Mouse (Mus musculus) neural tube, embryonic 15.5 days (tissue): Measurements from ENCODE around the gene Gm49510. TPM values are rescaled to one million over a fixed set of nuclear protein-coding genes. Genes with fewer than 3 reads are reported as not detected.

Experiments
- ATAC-seq: fragments of 200-750 bp; cut with Nextera tagmentation; 2 replicates; pipeline ENCODE4 v1.8.0; 2017; ENCODE audit warnings: mild to moderate bottlenecking, moderate TSS enrichment, moderate library complexity; ENCODE audit not compliant: low FRiP score
- H3K27ac ChIP-seq: fragments of 300-500 bp; sonication (generic); replicated peaks from 2 replicates; pipeline ENCODE4 v1.5.1; 2015; ENCODE audit warnings: mild to moderate bottlenecking, inconsistent platforms
- H3K27me3 ChIP-seq: fragments of 300-500 bp; sonication (generic); replicated peaks from 2 replicates; pipeline ENCODE4 v1.6.1; 2015; ENCODE audit warnings: inconsistent platforms
- H3K36me3 ChIP-seq: fragments of 300-500 bp; sonication (generic); 2 replicates; pipeline ENCODE4 v1.6.1; 2015; ENCODE audit warnings: inconsistent platforms
- H3K4me1 ChIP-seq: fragments of 300-500 bp; sonication (generic); 2 replicates; pipeline ENCODE4 v1.6.1; 2015; ENCODE audit warnings: inconsistent platforms
- H3K4me2 ChIP-seq: fragments of 300-500 bp; sonication (generic); 2 replicates; pipeline ENCODE4 v1.6.1; 2015; ENCODE audit warnings: inconsistent platforms, mild to moderate bottlenecking, moderate library complexity
- H3K4me3 ChIP-seq: fragments of 300-500 bp; sonication (generic); replicated peaks from 2 replicates; pipeline ENCODE4 v1.5.1; 2015; ENCODE audit warnings: mild to moderate bottlenecking, inconsistent platforms
- H3K9ac ChIP-seq: fragments of 300-500 bp; sonication (generic); replicated peaks from 2 replicates; pipeline ENCODE4 v1.6.1; 2015; ENCODE audit warnings: mild to moderate bottlenecking, inconsistent platforms
- H3K9me3 ChIP-seq: fragments of 300-500 bp; sonication (generic); replicated peaks from 2 replicates; pipeline ENCODE4 v1.6.1; 2016; ENCODE audit warnings: inconsistent platforms
- WGBS: fragments of 180-500 bp; shearing (Covaris S2); methylation state at CpG from one replicate; pipeline ENCODE4 v1.1.7; 2015; ENCODE audit warnings: mixed read lengths; 5-methylcytosine and 5-hydroxymethylcytosine counted together
- polyA plus RNA-seq: library from polyadenylated mRNA; unstranded; fragments of >200 nt; fragmentation: Nextera tagmentation; extraction: Ambion mirVana; gene quantifications from 2 replicates; pipeline ENCODE4 v1.2.1, GENCODE M21; 2015

Gene Gm49510
- polyA plus RNA-seq, 1 experiment from 2014 or later: not detected

DNA sequence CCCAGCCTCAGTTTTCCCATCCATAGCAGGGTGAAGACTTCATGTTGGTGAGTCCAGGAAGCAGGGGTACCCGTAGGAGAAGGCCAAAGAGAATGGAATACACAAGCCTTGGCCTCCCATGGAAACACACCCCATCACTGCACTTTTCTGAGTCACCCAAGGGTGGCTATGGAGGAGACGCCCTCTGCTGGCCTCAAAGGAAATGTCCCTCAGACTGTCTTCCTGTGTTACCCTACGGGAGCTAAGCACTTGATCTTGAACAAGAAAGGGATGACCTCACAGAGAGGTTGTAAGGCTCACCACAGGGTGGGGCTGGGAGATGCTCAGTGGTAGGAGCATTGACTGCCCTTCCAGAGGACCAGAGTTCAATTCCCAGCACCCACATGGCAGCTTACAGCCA lies 32.1 kb downstream of the Gm49510 start:
- WGBS: 30% methylated on average over 3 of the region's 3 CpGs

DNA sequence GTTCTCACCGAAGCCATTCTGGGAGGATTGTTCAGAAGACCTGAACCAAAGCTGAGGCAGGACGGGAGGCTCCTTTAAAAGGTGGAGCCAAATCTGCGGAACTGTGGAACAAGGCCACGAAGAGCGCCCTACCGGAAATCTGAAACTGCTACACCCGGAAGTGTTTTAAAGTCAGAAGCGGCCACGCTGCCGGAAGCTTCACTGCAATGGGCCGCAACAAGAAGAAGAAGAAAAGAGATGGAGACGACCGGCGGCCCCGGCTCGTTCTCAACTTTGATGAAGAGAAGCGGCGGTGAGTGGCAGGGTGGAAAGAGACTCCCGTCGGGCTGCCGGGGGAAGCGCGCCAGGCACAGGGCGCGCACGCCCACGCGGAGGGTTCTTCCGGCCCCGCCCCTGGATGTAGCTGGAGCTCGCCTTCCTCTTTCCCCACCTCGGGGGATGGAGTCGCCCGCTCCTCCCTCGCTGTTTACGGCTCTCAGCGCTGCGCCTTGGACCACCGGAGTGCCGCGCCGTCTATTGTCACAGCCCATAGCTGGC lies 35.4 kb downstream of the Gm49510 start, which contains the start of gene Nol12:
Nol12 (plus strand) TSS at position 150 of the 537 bp plus-strand sequence.
- Histone ChIP-seq H3K4me1 (peaks cover 26% of the 10 kb centered on the region), H3K4me3 (peak within 1 kb of the TSS; percentile 76), H3K27me3 (no peaks in the 10 kb centered on the region), H3K4me2 (peak within 1 kb of the TSS; percentile 68), H3K27ac (peak within 1 kb of the TSS; percentile 87), H3K9ac (peak within 1 kb of the TSS; percentile 72), H3K36me3 (peaks cover 26% of the 10 kb centered on the region), H3K9me3 (no peaks in the 10 kb centered on the region)
- peak; percentile 92 for ATAC-seq
- under 1% methylated on average over 41 of the region's 42 CpGs for whole genome bisulfite sequencing

More for the DNA sequence above, 32.1 kb downstream of the Gm49510 start:
- no peak for ATAC-seq
- Histone ChIP-seq H3K4me3 (no peak overlapping the region), H3K4me1 (peaks cover 36% of the 10 kb centered on the region), H3K27me3 (0 out of 2 replicates have a peak, but pooled peaks cover 3% of the 10 kb centered on the region), H3K36me3 (no peaks in the 10 kb centered on the region), H3K9ac (no peak overlapping the region), H3K9me3 (no peaks in the 10 kb centered on the region), H3K27ac (no peak overlapping the region), H3K4me2 (no peak overlapping the region)

DNA sequence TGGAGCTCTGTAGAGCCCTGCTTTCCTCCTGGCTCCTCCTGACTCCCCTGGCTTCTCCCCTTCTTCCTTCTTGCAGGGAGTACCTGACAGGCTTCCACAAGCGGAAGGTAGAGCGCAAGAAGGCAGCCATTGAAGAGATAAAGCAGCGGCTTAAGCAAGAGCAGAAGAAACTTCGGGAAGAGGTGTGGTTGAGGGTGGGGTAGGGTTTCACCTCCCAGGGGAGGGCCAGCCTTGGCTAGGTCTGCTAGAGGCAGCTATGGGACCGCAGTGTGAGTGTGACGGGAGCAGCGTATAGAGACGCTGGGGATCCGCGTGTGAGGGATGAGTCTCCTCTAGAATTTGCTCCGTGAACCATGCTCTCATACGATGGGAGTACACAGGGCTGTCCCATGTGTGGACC lies 36.9 kb downstream of the Gm49510 start:
- no peak for ATAC-seq
- H3K27me3 ChIP-seq: no peaks in the 10 kb centered on the region

DNA sequence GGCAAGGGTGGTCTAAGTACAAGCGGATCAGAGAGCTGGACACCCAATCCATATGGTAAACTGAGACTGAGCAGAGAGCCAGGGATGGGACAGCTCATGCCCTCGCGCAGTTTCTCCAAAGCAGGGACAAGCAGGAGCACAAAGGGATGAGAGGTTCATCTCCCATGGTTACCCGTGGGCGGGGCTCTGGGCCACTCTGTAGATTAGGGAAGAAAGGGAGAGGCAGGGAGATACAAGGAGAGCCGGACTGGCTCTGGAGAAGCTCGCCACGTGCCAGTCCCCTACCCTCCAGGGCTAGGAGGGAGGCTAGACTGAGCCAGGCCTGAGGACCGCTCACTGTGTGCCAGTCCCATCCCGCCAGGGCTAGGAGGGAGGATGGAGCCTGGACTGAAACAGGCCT lies 37.8 kb downstream of the Gm49510 start:
- WGBS: 86% methylated on average over 10 of the region's 10 CpGs

More for the DNA sequence above, 36.9 kb downstream of the Gm49510 start:
- Histone ChIP-seq H3K9ac (no peak overlapping the region), H3K9me3 (no peaks in the 10 kb centered on the region), H3K4me2 (0 out of 2 replicates have a peak overlapping the region, but pooled peaks have one; percentile 68), H3K27ac (no peak overlapping the region), H3K36me3 (peaks cover 42% of the 10 kb centered on the region), H3K4me3 (no peak overlapping the region), H3K4me1 (peaks cover 26% of the 10 kb centered on the region)
- 91% methylated on average over 12 of the region's 12 CpGs for WGBS

DNA sequence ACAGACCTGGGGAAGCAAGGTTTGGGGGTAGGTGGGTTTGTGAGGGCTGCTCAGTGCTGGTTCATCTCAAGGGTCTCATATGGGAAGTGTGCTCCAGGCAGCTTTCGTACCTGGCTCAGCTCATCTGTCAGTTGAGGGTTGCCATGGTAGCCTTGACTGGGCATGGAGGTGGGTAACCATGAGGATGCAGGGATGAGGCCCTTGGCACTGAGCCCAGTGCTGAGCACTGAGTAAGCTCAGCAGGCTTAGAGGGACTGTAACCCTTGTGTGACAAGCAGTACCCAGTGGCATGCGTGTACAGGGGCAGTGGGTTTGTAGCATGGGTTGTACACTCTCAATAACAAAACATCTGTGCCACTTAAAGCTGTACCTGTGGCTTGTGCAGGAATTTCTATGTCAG lies 38.5 kb downstream of the Gm49510 start:
- Histone ChIP-seq H3K9me3 (no peaks in the 10 kb centered on the region), H3K27ac (no peak overlapping the region), H3K4me2 (no peak overlapping the region), H3K36me3 (peaks cover 48% of the 10 kb centered on the region), H3K4me3 (no peak overlapping the region), H3K4me1 (peaks cover 30% of the 10 kb centered on the region), H3K9ac (no peak overlapping the region; the same call in 1 of the 2 replicates), H3K27me3 (no peaks in the 10 kb centered on the region)
- WGBS: 72% methylated on average over 2 of the region's 2 CpGs
- ATAC-seq: no peak

More for the DNA sequence above, 37.8 kb downstream of the Gm49510 start:
- H3K4me3 ChIP-seq: no peak overlapping the region
- no peaks in the 10 kb centered on the region for H3K27me3 ChIP-seq
- no peak for ATAC-seq
- peak overlapping the region; percentile 20; the same call in 1 of the 2 replicates for H3K9ac ChIP-seq
- no peak overlapping the region for H3K4me2 ChIP-seq
- H3K36me3 ChIP-seq: peaks cover 48% of the 10 kb centered on the region
- H3K4me1 ChIP-seq: peaks cover 26% of the 10 kb centered on the region
- H3K9me3 ChIP-seq: no peaks in the 10 kb centered on the region
- H3K27ac ChIP-seq: no peak overlapping the region

DNA sequence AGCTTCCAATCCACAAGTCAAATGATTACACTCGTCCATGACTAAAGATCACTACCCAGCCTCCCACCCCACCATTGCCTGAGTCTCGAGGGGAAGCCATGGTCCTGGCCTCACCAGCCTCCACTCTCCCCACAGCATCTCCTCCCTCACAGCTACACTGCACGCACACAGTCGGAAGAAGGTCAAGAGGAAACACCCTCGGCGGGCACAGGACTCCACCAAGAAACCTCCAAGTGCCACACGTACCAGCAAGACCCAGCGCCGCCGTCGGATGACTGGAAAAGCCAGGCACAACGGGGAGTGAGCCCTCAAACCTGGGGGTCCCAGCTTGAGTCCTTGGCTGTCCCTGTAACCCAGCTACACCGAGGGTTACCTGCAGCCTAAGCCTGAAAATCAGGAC lies 40.9 kb downstream of the Gm49510 start:
- no peak overlapping the region for H3K9ac ChIP-seq
- peaks cover 27% of the 10 kb centered on the region for H3K4me1 ChIP-seq
- H3K4me3 ChIP-seq: no peak overlapping the region
- peaks cover 48% of the 10 kb centered on the region for H3K36me3 ChIP-seq
- 95% methylated on average over 13 of the region's 13 CpGs for WGBS
- no peak overlapping the region for H3K4me2 ChIP-seq
- no peaks in the 10 kb centered on the region for H3K9me3 ChIP-seq
- no peaks in the 10 kb centered on the region for H3K27me3 ChIP-seq
- H3K27ac ChIP-seq: no peak overlapping the region
- no peak for ATAC-seq

DNA sequence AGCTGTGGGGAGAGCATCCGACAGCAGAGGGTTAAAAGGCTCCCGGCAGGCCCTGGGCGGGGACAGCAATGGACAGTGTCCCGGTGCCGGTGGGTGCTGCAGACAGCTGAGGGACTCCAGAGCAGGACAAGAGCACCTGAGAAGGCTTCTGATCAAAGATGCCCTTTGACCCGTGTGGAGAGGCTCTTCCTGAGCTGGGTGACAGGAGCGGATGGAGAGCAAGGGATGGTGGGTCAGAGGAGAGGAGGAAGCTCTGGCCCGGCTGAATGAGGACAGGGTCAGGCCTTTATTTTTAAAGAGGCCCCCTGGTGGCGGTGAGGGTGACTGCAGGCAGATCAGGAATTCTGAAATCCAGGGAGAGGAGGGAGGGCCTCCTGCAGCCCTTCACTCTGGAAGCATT lies 43.2 kb downstream of the Gm49510 start:
- H3K4me3 ChIP-seq: peak overlapping the region; percentile 31
- H3K9ac ChIP-seq: peak overlapping the region; percentile 41; the same call in 1 of the 2 replicates
- peak overlapping the region; percentile 57 for H3K4me2 ChIP-seq
- H3K4me1 ChIP-seq: peaks cover 18% of the 10 kb centered on the region
- WGBS: 3% methylated on average over 9 of the region's 9 CpGs
- no peaks in the 10 kb centered on the region for H3K9me3 ChIP-seq
- 0 out of 2 replicates have a peak, but pooled peaks cover 3% of the 10 kb centered on the region for H3K27me3 ChIP-seq
- ATAC-seq: peak; percentile 40
- peaks cover 41% of the 10 kb centered on the region for H3K36me3 ChIP-seq
- peak overlapping the region; percentile 61; the same call in 1 of the 2 replicates for H3K27ac ChIP-seq

DNA sequence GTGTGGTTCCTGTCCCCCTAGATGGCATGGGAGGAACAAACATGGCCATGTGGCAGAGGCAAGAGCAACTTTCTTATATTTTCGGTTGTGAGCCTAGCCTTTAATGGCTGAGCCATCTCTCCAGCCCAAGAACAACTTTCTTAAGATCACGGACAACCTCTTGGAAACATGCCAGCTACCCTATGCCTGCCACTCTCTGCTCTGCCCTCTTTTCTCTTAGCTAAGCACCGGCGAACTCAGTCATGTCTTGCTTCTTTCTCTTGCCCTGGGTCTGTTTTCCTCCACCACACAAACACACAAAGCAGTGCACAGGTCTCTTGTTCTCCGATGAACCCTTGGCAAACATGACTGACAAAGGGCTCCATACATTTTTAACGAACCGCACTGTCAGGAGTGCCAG lies 46.8 kb downstream of the Gm49510 start:
- no peak overlapping the region for H3K27ac ChIP-seq
- 0 out of 2 replicates have a peak, but pooled peaks cover 3% of the 10 kb centered on the region for H3K27me3 ChIP-seq
- no peaks in the 10 kb centered on the region for H3K9me3 ChIP-seq
- H3K9ac ChIP-seq: no peak overlapping the region
- no peak overlapping the region for H3K4me2 ChIP-seq
- no peak overlapping the region for H3K4me3 ChIP-seq
- peaks cover 8% of the 10 kb centered on the region; the same call in 1 of the 2 replicates for H3K36me3 ChIP-seq
- peaks cover 31% of the 10 kb centered on the region for H3K4me1 ChIP-seq
- 75% methylated on average over 7 of the region's 7 CpGs for WGBS
- ATAC-seq: no peak

DNA sequence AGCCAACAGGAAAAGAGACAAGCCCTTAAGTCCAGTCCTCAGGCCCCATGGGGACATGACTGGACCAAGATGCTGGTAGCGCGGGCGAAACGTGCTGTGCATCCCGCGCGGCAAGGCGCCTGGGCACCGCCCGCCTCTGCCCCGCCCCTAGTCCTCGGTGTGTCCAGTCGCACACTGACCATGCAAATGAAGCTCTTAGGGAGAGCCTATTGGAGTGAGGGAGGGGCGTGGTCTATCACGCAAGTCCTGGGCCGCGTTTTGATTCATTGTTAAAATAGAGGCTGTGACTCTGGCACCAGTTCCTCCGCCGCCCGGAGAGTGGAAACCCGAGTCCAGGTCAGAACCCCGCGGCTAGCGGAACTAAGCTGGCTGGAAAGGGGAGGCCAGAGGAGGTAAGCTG lies 48.2 kb downstream of the Gm49510 start, which contains the start of gene Triobp:
Triobp (plus strand) TSS at position 68 of the 400 bp plus-strand sequence.
- ATAC-seq: peak; percentile 95
- H3K27me3 ChIP-seq: 0 out of 2 replicates have a peak, but pooled peaks cover 3% of the 10 kb centered on the region
- peak within 1 kb of the TSS; percentile 73 for H3K4me2 ChIP-seq
- H3K36me3 ChIP-seq: peaks cover 8% of the 10 kb centered on the region; the same call in 1 of the 2 replicates
- H3K4me3 ChIP-seq: peak within 1 kb of the TSS; percentile 65
- H3K27ac ChIP-seq: peak within 1 kb of the TSS; percentile 78
- WGBS: 2% methylated on average over 24 of the region's 24 CpGs
- no peaks in the 10 kb centered on the region for H3K9me3 ChIP-seq
- H3K9ac ChIP-seq: peak within 1 kb of the TSS; percentile 67
- H3K4me1 ChIP-seq: peaks cover 28% of the 10 kb centered on the region

DNA sequence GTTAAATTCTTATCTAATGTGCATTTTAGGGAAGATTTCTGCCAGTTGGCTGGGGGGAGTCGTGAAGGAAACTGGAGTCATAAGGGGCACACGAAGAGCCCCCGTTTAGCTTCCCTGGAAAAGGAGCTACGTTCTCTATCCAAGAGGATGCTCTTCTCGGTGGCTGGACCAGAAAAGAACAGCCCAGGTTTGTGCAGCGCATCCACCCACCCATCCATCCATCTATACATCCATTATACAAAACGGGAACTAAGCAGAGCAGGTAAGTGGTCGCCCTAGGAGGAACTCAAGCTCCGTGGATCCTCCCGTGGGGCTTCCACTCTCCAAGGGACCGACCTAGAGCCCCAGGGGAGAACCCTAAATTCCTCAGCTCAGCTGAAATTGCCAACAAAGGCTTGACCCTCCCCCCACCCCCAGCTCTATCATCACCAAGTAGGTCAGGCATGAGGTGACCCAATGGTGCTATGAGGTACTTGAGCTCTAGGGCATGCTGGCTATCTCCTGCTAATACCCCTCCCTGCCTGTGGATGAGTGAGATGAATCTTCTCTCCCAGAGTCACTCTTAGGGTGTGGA lies 48.8 kb downstream of the Gm49510 start:
- peak overlapping the region; percentile 78 for H3K27ac ChIP-seq
- H3K27me3 ChIP-seq: 0 out of 2 replicates have a peak, but pooled peaks cover 3% of the 10 kb centered on the region
- H3K36me3 ChIP-seq: peaks cover 8% of the 10 kb centered on the region; the same call in 1 of the 2 replicates
- peak overlapping the region; percentile 67 for H3K9ac ChIP-seq
- peak overlapping the region; percentile 73 for H3K4me2 ChIP-seq
- WGBS: 2% methylated on average over 11 of the region's 11 CpGs
- peaks cover 24% of the 10 kb centered on the region for H3K4me1 ChIP-seq
- peak overlapping the region; percentile 65 for H3K4me3 ChIP-seq
- peak; percentile 54; the same call in 1 of the 2 replicates for ATAC-seq
- H3K9me3 ChIP-seq: no peaks in the 10 kb centered on the region

DNA sequence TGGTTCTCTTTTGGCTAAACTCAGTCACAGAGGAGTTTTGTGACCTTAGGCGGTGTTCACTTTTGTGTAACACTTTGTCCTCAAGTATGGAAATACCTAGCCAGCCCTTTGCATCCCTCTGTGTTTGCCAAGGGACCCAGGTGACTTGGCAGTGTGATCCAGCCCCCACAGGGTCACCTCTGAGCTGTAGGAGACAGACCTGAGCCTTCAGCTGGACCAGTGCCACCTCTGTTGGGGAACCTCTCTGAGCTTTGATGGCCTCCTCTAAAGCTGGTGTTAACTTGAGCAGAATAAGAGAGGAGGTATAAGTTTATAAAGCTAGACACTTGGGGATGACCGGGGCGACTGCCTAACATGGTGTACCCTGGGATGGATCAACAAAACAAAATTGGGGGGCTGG lies 49.4 kb downstream of the Gm49510 start:
- peak overlapping the region; percentile 73 for H3K4me2 ChIP-seq
- no peak overlapping the region for H3K27ac ChIP-seq
- peaks cover 8% of the 10 kb centered on the region; the same call in 1 of the 2 replicates for H3K36me3 ChIP-seq
- 0 out of 2 replicates have a peak, but pooled peaks cover 3% of the 10 kb centered on the region for H3K27me3 ChIP-seq
- H3K9ac ChIP-seq: peak overlapping the region; percentile 67; the same call in 1 of the 2 replicates
- no peaks in the 10 kb centered on the region for H3K9me3 ChIP-seq
- no peak for ATAC-seq
- H3K4me3 ChIP-seq: peak overlapping the region; percentile 65
- WGBS: 96% methylated on average over 3 of the region's 3 CpGs
- peaks cover 24% of the 10 kb centered on the region for H3K4me1 ChIP-seq
